Mouse (Mus musculus) left cerebral cortex, postnatal 4 days (tissue): ENCODE results near the gene Mthfs. TPM values are rescaled to one million over a fixed set of nuclear protein-coding genes. Genes with fewer than 3 reads are reported as not detected.

ENCODE experiments used
- DNase-seq: peaks from one replicate; pipeline ENCODE4 v3.0.0-alpha.2; 2022
- intact Hi-C: fragments of 180-260 bp; cut with DNase I; formaldehyde crosslinking; loops from one replicate; pipeline ENCODE4 v1.15.1; 2025
- total RNA-seq, 2 experiments: library from RNA; stranded (reverse); gene quantifications; 2 replicates each; pipeline ENCODE4 v1.2.3; 2021

The Mthfs gene
- total RNA-seq, 2 experiments from 2014 or later = 30.0 to 32.6 TPM

DNA sequence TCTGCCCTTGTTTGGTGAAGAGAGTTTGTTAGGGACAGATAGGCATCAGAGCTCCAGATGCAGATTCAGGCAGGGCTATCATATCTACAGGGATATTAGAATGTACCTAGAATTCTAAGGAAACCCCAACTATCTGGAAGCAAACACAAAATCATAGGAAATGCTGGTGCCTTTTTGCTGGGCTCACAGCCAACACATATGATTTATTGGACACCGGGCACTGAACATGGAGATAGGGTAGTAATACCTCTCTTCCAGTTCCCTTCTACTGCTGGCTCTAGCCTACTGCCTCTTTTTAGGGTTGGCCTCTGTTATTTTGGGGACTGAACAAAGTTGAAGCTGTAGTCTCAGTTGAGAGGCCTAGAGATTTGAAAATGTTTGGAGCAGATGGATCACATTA is 192.6 kb downstream of the Mthfs start:
- DNase-seq = no peak
- intact Hi-C loops = no loop called here

Other genes starting within 250 kb of the Mthfs start
- not detected for gene Trim43b, start 117.8 kb upstream of the Mthfs start, total RNA-seq
- gene Bcl2a1b, start 11.5 kb upstream of the Mthfs start, total RNA-seq = under 1 TPM in 1 of 2 experiments, not detected in 1; 0.77 TPM
- not detected for gene Gm29094, start 11.3 kb upstream of the Mthfs start, total RNA-seq